Mouse (Mus musculus) spleen, postnatal 0 days (tissue): Measurements from ENCODE around the gene Aspa. TPM values are rescaled to one million over a fixed set of nuclear protein-coding genes. Genes with fewer than 3 reads are reported as not detected.

Experiments
- polyA plus RNA-seq: library from polyadenylated mRNA; unstranded; fragments of >200 nt; fragmentation: Nextera tagmentation; extraction: Ambion mirVana; gene quantifications from 2 replicates; pipeline ENCODE4 v1.2.1, GENCODE M21; 2015

The Aspa gene
- polyA plus RNA-seq: 0.70 and 1.2 TPM in 2 replicates

GRCm38 (mm10) chr11:73329442-73329841, at the start of gene Aspa, which contains the start of the genes Gm49340 and Spata22:
Aspa (minus strand) TSS chr11:73329596.
Gm49340 (plus strand) TSS chr11:73329741.
Spata22 (plus strand) TSS chr11:73329741.

DNA sequence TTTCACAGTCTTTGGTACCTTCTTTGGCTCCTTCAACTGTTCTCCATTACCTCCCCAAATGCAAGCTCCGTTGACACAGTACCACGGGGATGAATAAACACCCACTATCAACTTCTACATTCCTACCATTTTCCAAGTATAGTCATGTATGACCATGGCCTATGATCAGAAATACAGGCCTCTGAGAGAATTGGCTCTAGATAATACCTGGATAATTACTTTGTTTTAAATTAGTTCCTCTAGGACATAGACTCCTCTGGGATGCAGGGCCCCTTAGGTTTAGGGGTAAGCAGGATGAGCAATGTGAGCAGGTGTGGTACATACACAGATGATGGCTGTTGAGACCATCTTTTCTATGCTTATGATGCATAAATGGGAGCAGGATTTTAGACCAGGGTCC, 41.5 kb upstream of the Aspa start, which contains the start of gene Olfr376:
Gene Olfr376 (plus strand): TSS at position 301 of the 400 bp plus-strand sequence.

GRCm38 (mm10) chr11:73350483-73350882, 21.1 kb upstream of the Aspa start, which contains the start of gene Olfr20:
Olfr20 (plus strand) TSS chr11:73350783.

DNA sequence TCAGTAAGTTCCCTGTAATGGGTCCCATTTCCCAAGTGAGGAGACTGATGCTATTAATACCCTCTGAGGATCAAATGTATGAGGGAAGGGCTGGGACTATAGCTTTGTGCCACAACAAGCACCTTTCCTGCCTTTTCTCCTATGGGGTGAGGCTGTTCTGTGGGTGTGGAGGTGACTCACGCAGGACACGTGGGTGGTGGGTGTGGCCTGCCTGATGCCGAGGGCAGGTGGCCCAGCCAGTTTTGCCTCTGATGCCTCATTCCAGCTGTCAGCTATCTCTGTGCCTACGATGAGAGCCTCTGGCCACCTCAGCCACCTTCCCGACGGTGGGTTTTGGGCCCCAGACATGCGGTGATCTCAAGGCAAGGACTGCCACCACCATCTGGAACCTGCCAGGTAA, 62.1 kb downstream of the Aspa start, which contains the start of gene Trpv3:
Gene Trpv3 (plus strand): TSS at position 122 of the 400 bp plus-strand sequence.

Other genes with a start within 250 kb of the Aspa start
- 0.23 and 0.34 TPM in 2 replicates for gene Itgae, start 239.0 kb downstream of the Aspa start, polyA plus RNA-seq
- 11.8 and 12.4 TPM in 2 replicates for gene Haspin, start 191.3 kb downstream of the Aspa start, polyA plus RNA-seq
- gene P2rx5, start 169.2 kb downstream of the Aspa start, polyA plus RNA-seq: 0.05 and 0.08 TPM in 2 replicates
- 91.9 and 97.3 TPM in 2 replicates for gene Emc6, start 152.6 kb downstream of the Aspa start, polyA plus RNA-seq
- gene Tax1bp3, start 152.5 kb downstream of the Aspa start, polyA plus RNA-seq: 52.5 and 61.7 TPM in 2 replicates
- gene Ctns, start 130.6 kb downstream of the Aspa start, polyA plus RNA-seq: 8.8 and 9.9 TPM in 2 replicates
- gene Shpk, start 130.1 kb downstream of the Aspa start, polyA plus RNA-seq: 1.9 and 2.0 TPM in 2 replicates
- 0.05 and 0.10 TPM in 2 replicates for gene Trpv1, start 95.3 kb downstream of the Aspa start, polyA plus RNA-seq
- gene Trpv3, start 62.2 kb downstream of the Aspa start, polyA plus RNA-seq: 0.13 and 0.20 TPM in 2 replicates
- gene Gm49340, start 145 bp upstream of the Aspa start, polyA plus RNA-seq: not detected in 2 replicates
- gene Spata22, start 145 bp upstream of the Aspa start, polyA plus RNA-seq: not detected in 2 replicates
- gene Olfr20, start 21.2 kb upstream of the Aspa start, polyA plus RNA-seq: not detected in 2 replicates
- not detected in 2 replicates for gene Olfr376, start 41.6 kb upstream of the Aspa start, polyA plus RNA-seq
- not detected in 2 replicates for gene Olfr1, start 70.0 kb upstream of the Aspa start, polyA plus RNA-seq
- not detected in 2 replicates for gene Olfr378, start 98.9 kb upstream of the Aspa start, polyA plus RNA-seq
- not detected in 2 replicates for gene Olfr380, start 127.9 kb upstream of the Aspa start, polyA plus RNA-seq
- not detected in 2 replicates for gene Olfr381, start 162.0 kb upstream of the Aspa start, polyA plus RNA-seq
- gene Olfr382, start 187.6 kb upstream of the Aspa start, polyA plus RNA-seq: not detected in 2 replicates